Mouse (Mus musculus): ENCODE data around the gene Eif4h.
A peak's percentile ranks its signal among the peaks of the same experiment; 100 is the strongest.

The Eif4h gene

GRCm38 (mm10) chr5:134604376-134604775 is 34.9 kb downstream of the Eif4h start:
- DNase-seq: no peak

GRCm38 (mm10) chr5:134597711-134598110 is 41.6 kb downstream of the Eif4h start:
- DNase-seq: no peak

- no peak for DNase-seq
Measured at GRCm38 (mm10) chr5:134593093-134593492, 46.2 kb downstream of the Eif4h start.

- no peak for DNase-seq
Measured at GRCm38 (mm10) chr5:134592026-134592581, 47.2 kb downstream of the Eif4h start.

- no peak for DNase-seq
Measured at GRCm38 (mm10) chr5:134589900-134590299, 49.4 kb downstream of the Eif4h start.

- no peak for DNase-seq
Measured at GRCm38 (mm10) chr5:134584798-134585197, 54.5 kb downstream of the Eif4h start.

- no peak for DNase-seq
Measured at GRCm38 (mm10) chr5:134583884-134584213, 55.4 kb downstream of the Eif4h start.

GRCm38 (mm10) chr5:134583006-134583883 is 56.0 kb downstream of the Eif4h start:
- DNase-seq: no peak

GRCm38 (mm10) chr5:134582221-134582907 is 56.9 kb downstream of the Eif4h start:
- peak; percentile 94 to 97 for DNase-seq

GRCm38 (mm10) chr5:134581146-134581545 is 58.1 kb downstream of the Eif4h start, which contains the start of gene Rfc2:
Gene Rfc2 (plus strand): TSS chr5:134581366.
- no peak for DNase-seq

- no peak for DNase-seq
Measured at GRCm38 (mm10) chr5:134579135-134579534, 60.2 kb downstream of the Eif4h start.

- DNase-seq: no peak
Measured at GRCm38 (mm10) chr5:134577534-134577933, 61.8 kb downstream of the Eif4h start.

- no peak for DNase-seq
Measured at GRCm38 (mm10) chr5:134576517-134577220, 62.6 kb downstream of the Eif4h start.

- DNase-seq: no peak
Measured at GRCm38 (mm10) chr5:134575833-134576232, 63.5 kb downstream of the Eif4h start.

- no peak for DNase-seq
Measured at GRCm38 (mm10) chr5:134572508-134573214, 66.6 kb downstream of the Eif4h start.

GRCm38 (mm10) chr5:134571730-134572507 is 67.4 kb downstream of the Eif4h start:
- DNase-seq: peak in 1 of 2 experiments; percentile 39
